Mouse (Mus musculus): ENCODE data around the gene Sec11a.
A peak's percentile ranks its signal among the peaks of the same experiment; 100 is the strongest.

Gene Sec11a

DNA sequence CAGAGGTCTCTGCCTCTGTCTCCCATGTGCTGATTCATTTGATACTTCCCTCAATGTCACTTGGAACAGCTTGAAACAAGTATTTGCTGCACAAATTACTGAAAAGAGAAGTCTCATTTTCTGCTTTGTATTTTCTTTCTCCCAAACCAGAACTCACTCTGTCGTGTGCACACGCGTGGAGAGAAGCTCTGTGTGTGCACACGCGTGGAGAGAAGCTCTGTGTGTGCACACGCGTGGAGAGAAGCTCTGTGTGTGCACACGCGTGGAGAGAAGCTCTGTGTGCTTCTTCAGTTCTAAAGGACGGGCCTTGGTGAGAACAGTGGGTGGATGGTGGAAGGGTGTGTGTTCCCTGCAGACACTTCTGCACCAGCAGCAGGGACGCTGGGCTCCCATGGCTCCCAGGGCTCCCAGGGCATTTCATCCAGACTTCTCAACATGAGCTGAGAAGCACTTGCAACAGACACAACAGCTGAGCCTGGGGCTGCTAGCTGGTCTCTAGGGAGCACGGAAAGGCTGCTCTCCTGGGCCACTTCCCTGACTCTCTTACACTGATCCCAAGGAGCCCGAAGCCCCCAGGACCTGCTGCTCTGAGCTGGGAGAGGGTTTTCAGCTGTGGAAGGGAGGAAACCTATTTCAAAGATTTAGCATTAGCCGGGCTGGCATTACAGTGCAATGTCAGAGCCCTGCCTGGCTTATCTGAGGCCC lies 52.6 kb downstream of the Sec11a start:
- no peak for DNase-seq

DNA sequence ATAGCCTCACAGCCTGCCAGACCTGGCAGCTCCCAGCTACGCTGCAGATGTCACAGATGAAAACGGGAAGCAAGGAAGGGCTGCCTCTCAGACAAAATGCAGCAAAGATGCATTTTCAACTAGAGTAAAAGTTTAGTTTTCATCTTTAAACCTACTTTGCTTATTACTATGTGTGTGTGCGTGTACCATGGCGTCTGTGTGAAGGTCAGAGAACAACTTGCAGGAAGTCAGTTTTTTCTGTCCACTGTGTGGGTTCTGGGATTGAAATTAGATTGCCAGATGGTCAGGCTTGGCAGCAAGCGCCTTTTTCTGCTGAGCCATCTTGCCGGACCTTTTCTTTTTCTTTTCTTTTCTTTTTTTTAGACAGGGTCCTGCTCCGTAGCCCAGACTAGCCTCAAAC lies 53.4 kb downstream of the Sec11a start:
- no peak for DNase-seq

- peak; percentile 43 for DNase-seq
Observed at GRCm38 (mm10) chr7:80893753-80894129, 53.8 kb downstream of the Sec11a start.

GRCm38 (mm10) chr7:80893086-80893752 lies 54.4 kb downstream of the Sec11a start:
- no peak for DNase-seq

DNA sequence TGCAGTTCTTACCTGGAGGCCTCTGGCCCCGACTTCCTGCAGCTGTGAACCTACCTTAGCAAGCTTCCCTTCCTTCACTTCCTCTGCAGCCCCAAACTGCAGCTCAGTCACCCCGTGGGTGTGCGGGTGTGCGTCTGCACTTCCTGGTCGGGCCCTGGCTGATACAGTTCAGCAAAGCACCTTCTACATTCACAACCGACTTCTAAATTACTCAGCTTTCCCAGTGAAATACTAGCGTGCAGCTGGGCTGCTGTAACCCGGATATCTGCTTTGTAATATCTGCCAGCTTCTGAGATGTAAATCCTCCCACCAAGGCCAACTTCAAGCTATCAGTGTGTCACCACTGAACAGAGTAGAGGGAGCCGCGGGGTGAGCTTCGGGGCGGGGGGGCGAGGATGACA lies 57.7 kb downstream of the Sec11a start:
- DNase-seq = peak; percentile 16

DNA sequence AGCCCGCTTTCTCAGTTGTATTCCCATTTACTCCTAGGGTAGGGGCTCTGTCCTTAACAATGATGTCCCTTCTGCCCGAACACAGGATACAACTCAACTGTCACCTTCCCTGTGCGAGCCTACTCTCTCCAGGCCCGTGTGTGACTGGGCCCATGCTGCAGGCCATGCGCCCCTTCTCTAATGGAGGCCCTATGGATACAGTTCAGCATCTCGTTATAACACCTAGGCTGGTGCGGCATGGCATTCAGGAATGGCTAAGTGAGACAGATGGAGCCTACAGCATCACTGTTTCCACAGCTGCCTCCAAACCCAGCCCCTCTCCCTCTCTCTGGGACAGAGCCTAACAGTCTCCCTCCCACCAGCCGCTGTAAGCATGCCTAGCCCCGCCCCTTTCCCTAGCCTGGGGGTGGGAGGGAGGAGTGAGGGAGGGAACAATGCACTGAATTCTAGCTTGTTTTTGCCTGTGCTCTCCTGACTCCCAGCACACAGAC lies 58.5 kb downstream of the Sec11a start:
- DNase-seq = peak; percentile 79

DNA sequence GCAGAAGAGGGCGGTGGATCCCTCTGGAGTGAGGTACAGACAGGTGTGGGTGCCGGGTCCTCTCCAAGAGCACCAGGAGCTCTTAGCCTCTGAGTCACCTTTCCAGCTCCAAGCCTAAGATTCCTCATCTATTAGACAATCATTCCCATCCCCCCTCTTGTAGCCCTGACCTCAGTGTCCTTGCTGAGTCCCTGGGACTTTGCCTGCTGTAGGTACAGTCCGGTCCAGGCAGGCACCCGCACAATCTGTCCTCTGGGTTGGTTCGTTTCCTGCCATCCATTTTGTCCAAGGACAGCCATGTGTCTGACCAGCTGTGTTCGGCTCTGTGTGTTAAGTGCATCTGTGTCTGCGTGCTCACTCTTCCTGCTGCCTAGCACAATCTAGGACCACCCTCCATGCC lies 59.0 kb downstream of the Sec11a start:
- DNase-seq = no peak

- no peak for DNase-seq
Observed at GRCm38 (mm10) chr7:80885666-80886065, 61.9 kb downstream of the Sec11a start.

- peak; percentile 82 for DNase-seq
Observed at GRCm38 (mm10) chr7:80882830-80883505, 64.6 kb downstream of the Sec11a start.

DNA sequence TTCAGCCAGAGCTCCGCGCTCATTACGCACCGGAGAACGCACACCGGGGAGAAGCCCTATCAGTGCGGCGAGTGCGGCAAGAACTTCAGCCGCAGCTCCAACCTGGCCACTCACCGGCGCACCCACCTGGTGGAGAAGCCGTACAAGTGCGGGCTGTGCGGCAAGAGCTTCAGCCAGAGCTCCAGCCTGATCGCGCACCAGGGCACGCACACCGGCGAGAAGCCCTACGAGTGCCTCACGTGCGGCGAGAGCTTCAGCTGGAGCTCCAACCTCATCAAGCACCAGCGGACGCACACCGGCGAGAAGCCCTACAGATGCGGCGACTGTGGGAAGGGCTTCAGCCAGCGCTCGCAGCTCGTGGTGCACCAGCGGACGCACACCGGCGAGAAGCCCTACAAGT lies 71.9 kb downstream of the Sec11a start:
- no peak for DNase-seq

GRCm38 (mm10) chr7:80873631-80874030 lies 73.9 kb downstream of the Sec11a start:
- DNase-seq = no peak

DNA sequence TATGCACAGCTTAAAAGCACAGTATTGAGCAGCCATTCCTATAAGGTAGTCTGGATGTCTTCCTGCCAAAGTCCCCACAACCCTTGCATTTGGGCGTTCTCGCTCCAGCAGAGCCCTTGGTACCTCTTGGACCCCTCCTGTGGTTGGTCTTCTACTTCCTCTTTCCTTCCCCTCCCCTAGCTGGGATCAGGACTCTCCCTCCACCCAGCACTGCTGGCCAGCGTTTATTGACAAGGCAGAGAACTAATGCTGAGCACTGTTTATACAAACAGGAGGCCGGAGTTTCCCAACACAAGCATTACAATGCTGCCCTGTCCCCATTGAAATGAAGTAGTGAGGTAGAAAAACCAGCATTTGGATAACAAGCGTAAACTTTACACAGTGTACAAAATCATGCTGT lies 74.5 kb downstream of the Sec11a start:
- no peak for DNase-seq

DNA sequence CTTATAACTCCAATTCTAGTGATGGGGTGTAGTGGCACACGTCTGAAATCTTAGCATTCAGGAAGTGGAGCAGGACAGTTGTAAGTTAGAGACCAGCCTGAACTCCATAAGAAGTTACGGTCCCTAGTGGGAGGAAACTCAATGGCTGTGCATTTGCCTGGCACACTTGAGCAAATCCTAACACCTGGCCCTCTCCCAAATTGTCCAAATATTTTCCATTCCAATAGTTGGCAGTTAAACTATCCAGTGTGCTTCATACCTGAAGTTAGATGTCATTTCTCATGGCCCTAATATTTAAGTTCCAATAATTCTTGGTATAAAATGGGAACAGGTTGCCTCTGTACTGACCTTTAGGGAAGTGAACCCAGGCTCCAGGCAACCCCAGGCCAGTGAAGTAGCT lies 78.9 kb downstream of the Sec11a start:
- DNase-seq = no peak

- no peak for DNase-seq
Observed at GRCm38 (mm10) chr7:80866514-80867147, 80.9 kb downstream of the Sec11a start.

DNA sequence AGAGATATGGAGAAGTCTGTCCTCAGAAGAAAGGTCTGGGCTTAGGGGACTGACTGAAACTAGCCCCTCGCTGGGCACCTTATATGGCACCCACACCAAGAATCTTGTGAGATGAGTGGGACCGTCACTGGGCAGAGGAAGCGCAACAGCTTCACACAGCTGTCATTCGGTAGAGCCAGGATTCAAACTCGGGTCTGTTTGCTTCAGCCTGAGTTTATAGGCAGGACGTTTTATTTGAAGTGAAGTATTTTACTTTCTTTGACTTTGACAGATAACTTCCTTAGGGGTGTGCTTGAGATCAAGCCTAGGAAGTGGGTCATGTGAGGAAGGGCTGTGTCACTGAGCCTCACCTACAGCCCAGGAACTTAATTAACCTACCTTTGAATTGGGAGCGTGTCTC lies 82.1 kb downstream of the Sec11a start:
- no peak for DNase-seq

DNA sequence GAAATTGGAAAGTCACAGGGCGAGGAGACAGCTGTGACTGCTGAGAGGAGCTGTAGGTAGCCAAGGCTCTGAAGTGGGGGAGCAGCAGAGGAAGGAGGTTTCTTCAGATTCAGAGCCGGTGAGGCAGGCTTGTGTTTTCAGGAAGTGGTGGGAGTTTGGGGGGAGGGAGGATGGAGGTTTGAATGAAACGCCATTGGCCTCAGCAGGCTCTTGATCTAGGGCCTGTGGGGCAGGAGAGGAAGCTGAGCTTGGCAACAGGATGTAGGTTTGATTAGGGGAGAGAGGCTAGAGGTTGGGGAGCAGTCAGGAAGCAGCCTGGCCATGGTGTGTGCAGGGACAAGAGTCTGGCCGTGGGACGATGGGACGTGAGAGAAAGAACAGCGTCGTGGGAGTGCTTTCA lies 82.7 kb downstream of the Sec11a start:
- peak; percentile 49 for DNase-seq

GRCm38 (mm10) chr7:80864151-80864550 lies 83.4 kb downstream of the Sec11a start:
- no peak for DNase-seq

DNA sequence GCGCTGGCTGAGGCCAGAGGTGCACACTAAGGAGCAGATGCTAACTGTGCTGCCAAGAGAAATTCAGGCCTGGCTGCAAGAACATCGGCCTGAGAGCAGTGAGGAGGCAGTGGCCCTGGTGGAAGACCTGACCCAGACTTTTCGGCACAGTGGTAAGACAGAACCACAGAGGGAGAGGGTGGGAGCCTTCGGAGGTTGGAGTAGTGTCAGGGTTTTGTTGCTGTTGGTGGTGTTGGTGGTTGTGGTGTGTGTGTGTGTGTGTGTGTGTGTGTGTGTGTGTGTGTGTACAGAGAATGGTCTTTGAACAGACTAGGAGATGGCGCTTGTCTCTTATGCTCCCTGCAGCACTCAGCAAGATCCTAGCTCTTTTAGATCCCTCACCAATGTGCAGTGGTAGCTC lies 84.1 kb downstream of the Sec11a start:
- no peak for DNase-seq

- DNase-seq = no peak
Observed at GRCm38 (mm10) chr7:80862475-80862874, 85.1 kb downstream of the Sec11a start.

- peak; percentile 95 for DNase-seq
Observed at GRCm38 (mm10) chr7:80860729-80861274, 86.8 kb downstream of the Sec11a start, which contains the start of gene Zscan2. Gene Zscan2 (plus strand): TSS chr7:80860920.

DNA sequence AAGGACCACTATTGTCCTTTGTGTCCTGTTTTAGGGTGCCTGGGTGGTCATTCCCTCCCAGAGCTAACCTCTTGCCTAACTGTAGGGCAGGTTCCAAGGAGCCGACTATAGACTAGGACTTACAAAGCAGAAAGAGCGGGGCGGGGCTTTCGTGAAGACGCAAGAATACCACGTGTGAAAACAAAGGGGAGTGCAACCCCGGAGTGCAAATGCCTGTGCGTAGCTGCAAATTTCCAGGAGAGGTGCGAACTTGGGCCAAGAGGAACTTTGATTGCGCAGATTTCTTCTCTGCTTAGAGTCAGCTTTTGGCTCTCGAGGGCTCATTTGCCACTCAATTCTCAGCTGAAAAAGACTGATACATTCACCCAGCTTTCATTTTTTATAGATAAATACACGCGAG lies 87.4 kb downstream of the Sec11a start:
- peak; percentile 81 for DNase-seq

GRCm38 (mm10) chr7:80857181-80857580 lies 90.4 kb downstream of the Sec11a start:
- peak; percentile 88 for DNase-seq

DNA sequence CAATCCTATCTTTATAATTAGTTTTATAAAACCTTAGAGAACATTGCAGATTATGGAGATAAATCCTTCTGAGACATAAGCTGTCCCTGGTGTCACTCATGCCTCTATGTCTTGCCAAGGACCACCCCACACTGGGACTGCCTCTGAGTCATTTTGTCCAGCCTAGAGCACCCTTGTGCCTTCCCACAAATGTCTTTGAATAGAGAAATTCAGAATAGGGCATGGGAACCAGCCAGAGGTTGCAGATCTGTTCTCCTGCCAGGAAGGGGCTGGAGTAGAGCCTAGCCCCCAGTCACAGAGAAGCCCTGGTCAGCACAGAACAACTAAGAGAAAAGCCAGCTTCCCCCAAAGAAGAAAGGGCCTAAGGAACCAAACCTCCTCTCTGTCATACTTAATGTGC lies 92.3 kb downstream of the Sec11a start:
- no peak for DNase-seq
